Mouse (Mus musculus): ENCODE measurements around the gene Upk1b. TPM values are rescaled to one million over a fixed set of nuclear protein-coding genes. Genes with fewer than 3 reads are reported as not detected.
A peak's percentile ranks its signal among the peaks of the same experiment; 100 is the strongest.

Gene Upk1b
- total and polyA plus RNA-seq, 3 experiments: not detected

- dilution Hi-C loops (cut with MboI; ENCODE audit: extremely low pct_ligation_motif_present, extremely low pct_unique_long_range_greater_than_20kb, low sequenced_read_pairs): no loop called here
- Histone ChIP-seq H3K4me1 (ENCODE audit: control insufficient read depth in 1 of 2, insufficient read depth in 2 of 2) (no peaks in the 10 kb centered on the region), H3K27me3 (replicated peaks) (no peaks in the 10 kb centered on the region), H3K36me3 (replicated peaks in 1 of 2; ENCODE audit: control insufficient read depth in 1 of 2, insufficient read depth in 1 of 2, low read length in 1 of 2) (no peaks in the 10 kb centered on the region), H3K9me3 (replicated peaks; ENCODE audit: low read length) (peaks cover 4% of the 10 kb centered on the region), H3K9ac (ENCODE audit: insufficient read depth, low read depth) (no peak overlapping the region), H3K4me3 (replicated peaks in 1 of 3; ENCODE audit: low read depth in 2 of 3, low read length in 2 of 3, poor library complexity in 1 of 3) (no peak overlapping the region), H3K27ac (ENCODE audit: insufficient read depth, low read depth) (no peak overlapping the region), H3K4me2 (ENCODE audit: insufficient read depth, low read depth, poor library complexity, severe bottlenecking) (no peak overlapping the region), H3K79me2 (replicated peaks; ENCODE audit: control insufficient read depth, extremely low read depth, insufficient read depth, poor library complexity, severe bottlenecking) (no peaks in the 10 kb centered on the region)
- in situ Hi-C loops (cut with MboI; ENCODE audit: low pct_ligation_motif_present, low pct_unique_long_range_greater_than_20kb, low sequenced_read_pairs): no loop called here
- TF ChIP-seq ZMIZ1 (IDR thresholded peaks at IDR 0.05; ENCODE audit: low read depth, low read length): no peak
- no peak for TF ChIP-seq POLR2A (IDR thresholded peaks at IDR 0.05; ENCODE audit: low read depth, low read length)
- TF ChIP-seq JUND (conservative IDR thresholded peaks at IDR 0.05; ENCODE audit: low read depth, low read length): no peak
- TF ChIP-seq MXI1 (IDR thresholded peaks at IDR 0.05; ENCODE audit: low read depth, low read length): no peak
- TF ChIP-seq ZC3H11A (IDR thresholded peaks at IDR 0.05; ENCODE audit: low read depth, low read length): no peak
- TF ChIP-seq E2F4 (IDR thresholded peaks at IDR 0.05; ENCODE audit: insufficient replicate concordance, low read depth, low read length): no peak
- no peak for TF ChIP-seq SMC3 (IDR thresholded peaks at IDR 0.05; ENCODE audit: low read depth, low read length)
- TF ChIP-seq IRF4 (IDR thresholded peaks at IDR 0.05; ENCODE audit: low read depth, low read length): no peak
- TF ChIP-seq ETS1 (conservative IDR thresholded peaks at IDR 0.05; ENCODE audit: low read depth, low read length): no peak
- no peak for TF ChIP-seq KAT2A (IDR thresholded peaks at IDR 0.05; ENCODE audit: insufficient replicate concordance, low read length)
- no peak for DNase-seq (ENCODE audit: extremely low read depth)
Measured at GRCm38 (mm10) chr16:38741204-38741903, 58.8 kb downstream of the Upk1b start.

GRCm38 (mm10) chr16:38730921-38731320, 69.2 kb downstream of the Upk1b start:
- in situ Hi-C loops (cut with MboI; ENCODE audit: low pct_ligation_motif_present, low pct_unique_long_range_greater_than_20kb, low sequenced_read_pairs): no loop called here
- TF ChIP-seq CHD1 (IDR thresholded peaks at IDR 0.05; ENCODE audit: low read depth, low read length) (no peak), HCFC1 (IDR thresholded peaks at IDR 0.05; ENCODE audit: low read depth, low read length) (no peak), NELFE (IDR thresholded peaks at IDR 0.05; ENCODE audit: low read depth, low read length) (no peak), KAT2A (IDR thresholded peaks at IDR 0.05; ENCODE audit: insufficient replicate concordance, low read length) (no peak), POLR2AphosphoS2 (IDR thresholded peaks at IDR 0.05; ENCODE audit: low read depth, low read length) (no peak), RCOR1 (conservative IDR thresholded peaks at IDR 0.05; ENCODE audit: low read depth, low read length) (no peak), IRF4 (IDR thresholded peaks at IDR 0.05; ENCODE audit: low read depth, low read length) (no peak), GABPA (IDR thresholded peaks at IDR 0.05; ENCODE audit: insufficient replicate concordance, low read depth, low read length) (no peak), MAZ (IDR thresholded peaks at IDR 0.05; ENCODE audit: low read depth, low read length) (no peak), CTCF (conservative IDR thresholded peaks at IDR 0.05 in 1 of 2, IDR thresholded peaks at IDR 0.05 in 1 of 2; ENCODE audit: low read depth in 2 of 2, low read length in 2 of 2) (no peak), RAD21 (IDR thresholded peaks at IDR 0.05; ENCODE audit: low read depth, low read length) (no peak), E2F4 (IDR thresholded peaks at IDR 0.05; ENCODE audit: insufficient replicate concordance, low read depth, low read length) (no peak), TCF12 (IDR thresholded peaks at IDR 0.05; ENCODE audit: low read depth, low read length) (no peak), EP300 (IDR thresholded peaks at IDR 0.05; ENCODE audit: low read length) (no peak), PAX5 (IDR thresholded peaks at IDR 0.05; ENCODE audit: low read length) (no peak), ETS1 (conservative IDR thresholded peaks at IDR 0.05; ENCODE audit: low read depth, low read length) (no peak), MEF2A (IDR thresholded peaks at IDR 0.05; ENCODE audit: borderline replicate concordance, low read depth, low read length) (no peak), MYC (IDR thresholded peaks at IDR 0.05; ENCODE audit: low read depth, low read length) (no peak)
- dilution Hi-C loops (cut with MboI; ENCODE audit: extremely low pct_ligation_motif_present, extremely low pct_unique_long_range_greater_than_20kb, low sequenced_read_pairs): no loop called here
- no peak overlapping the region for H3K27ac ChIP-seq (ENCODE audit: insufficient read depth, low read depth)
- no peaks in the 10 kb centered on the region for H3K79me2 ChIP-seq (replicated peaks; ENCODE audit: control insufficient read depth, extremely low read depth, insufficient read depth, poor library complexity, severe bottlenecking)
- DNase-seq (ENCODE audit: extremely low read depth): no peak
- H3K9me3 ChIP-seq (replicated peaks; ENCODE audit: low read length): no peaks in the 10 kb centered on the region
- H3K36me3 ChIP-seq (replicated peaks in 1 of 2; ENCODE audit: control insufficient read depth in 1 of 2, insufficient read depth in 1 of 2, low read length in 1 of 2): no peaks in the 10 kb centered on the region
- H3K4me1 ChIP-seq (ENCODE audit: control insufficient read depth in 1 of 2, insufficient read depth in 2 of 2): no peaks in the 10 kb centered on the region
- no peak overlapping the region for H3K9ac ChIP-seq (ENCODE audit: insufficient read depth, low read depth)
- peak overlapping the region; percentile 26; the same call in 1 of the 2 replicates for H3K4me2 ChIP-seq (ENCODE audit: insufficient read depth, low read depth, poor library complexity, severe bottlenecking)
- no peak overlapping the region for H3K4me3 ChIP-seq (replicated peaks in 1 of 3; ENCODE audit: low read depth in 2 of 3, low read length in 2 of 3, poor library complexity in 1 of 3)
- peaks cover 8% of the 10 kb centered on the region for H3K27me3 ChIP-seq (replicated peaks)
